Mouse (Mus musculus): ENCODE results near the gene Cd109.

GRCm38 (mm10) chr9:78587218-78587883 lies 28.0 kb upstream of the Cd109 start:
- TF ChIP-seq CTCF (IDR thresholded peaks at IDR 0.05; ENCODE audit: borderline replicate concordance, extremely low read depth, insufficient read depth, insufficient read length) (no peak), POLR2A (IDR thresholded peaks at IDR 0.05; ENCODE audit: borderline replicate concordance, extremely low read depth, insufficient read depth, insufficient read length, poor library complexity, severe bottlenecking) (no peak)

All from brain, embryonic 14.5 days (tissue).